Mouse (Mus musculus): ENCODE results near the gene Twsg1. TPM values are rescaled to one million over a fixed set of nuclear protein-coding genes. Genes with fewer than 3 reads are reported as not detected.

Gene Twsg1
- total RNA-seq, 2 experiments from 2014 or later, result 74.0 to 76.9 TPM

DNA sequence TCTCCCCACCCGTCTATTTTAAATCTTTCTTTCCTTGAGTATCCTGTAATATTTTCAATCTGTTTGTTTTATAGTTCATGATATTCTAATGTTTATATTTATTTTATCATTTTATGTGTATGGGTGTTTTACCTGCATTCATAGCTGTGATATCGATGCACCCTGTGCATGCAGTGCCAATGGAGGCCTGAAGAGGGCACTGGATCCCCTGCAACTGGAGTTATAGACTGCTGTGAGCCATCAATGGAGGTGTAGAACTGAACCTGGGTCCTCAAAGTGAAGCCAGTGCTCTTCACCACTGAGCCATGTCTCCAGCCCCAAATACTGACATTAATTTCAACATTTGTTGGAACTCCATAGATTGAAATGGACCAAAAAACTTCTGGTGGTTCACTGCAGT is 17.3 kb downstream of the Twsg1 start:
- DNase-seq, result no peak

DNA sequence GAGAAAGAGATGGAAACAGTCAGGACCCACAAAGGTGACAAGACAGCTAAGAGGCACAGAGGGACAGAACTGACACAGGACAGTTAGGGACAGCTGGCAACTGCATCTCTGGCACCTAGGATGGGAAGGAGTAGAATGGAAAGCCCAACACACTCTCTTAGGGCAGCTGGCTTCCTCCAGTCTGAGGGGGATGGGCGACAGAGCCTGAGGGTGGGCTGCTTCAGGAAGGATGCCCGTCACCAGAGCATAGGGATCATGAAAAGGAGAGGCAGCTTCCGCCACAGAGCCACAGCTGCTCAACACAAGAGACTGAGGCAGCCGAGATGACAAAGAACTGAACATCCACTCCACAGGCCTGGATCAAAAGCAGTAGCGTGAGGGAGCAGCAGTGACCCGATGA is 19.5 kb downstream of the Twsg1 start:
- DNase-seq, result peak in 1 of 2 experiments; percentile 19

DNA sequence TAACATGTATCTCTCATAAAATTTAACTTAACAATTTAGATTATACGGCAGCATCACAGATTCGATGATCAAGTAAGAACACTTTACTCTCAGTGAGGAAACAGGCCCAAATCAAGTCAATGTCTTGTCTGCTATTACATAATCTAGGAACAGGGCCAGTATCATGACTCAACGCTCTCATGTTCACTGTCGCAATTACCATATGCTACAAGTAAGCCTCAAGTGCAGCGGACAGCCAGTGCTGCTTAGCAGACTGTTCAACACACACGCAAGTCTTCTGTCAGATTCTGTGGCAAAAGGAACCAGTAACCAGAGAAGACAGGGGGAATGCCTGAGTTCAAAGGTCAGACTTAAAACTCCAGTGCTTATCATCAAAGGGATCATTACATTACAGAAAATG is 20.1 kb downstream of the Twsg1 start:
- DNase-seq, result peak; percentile 79 to 85

DNA sequence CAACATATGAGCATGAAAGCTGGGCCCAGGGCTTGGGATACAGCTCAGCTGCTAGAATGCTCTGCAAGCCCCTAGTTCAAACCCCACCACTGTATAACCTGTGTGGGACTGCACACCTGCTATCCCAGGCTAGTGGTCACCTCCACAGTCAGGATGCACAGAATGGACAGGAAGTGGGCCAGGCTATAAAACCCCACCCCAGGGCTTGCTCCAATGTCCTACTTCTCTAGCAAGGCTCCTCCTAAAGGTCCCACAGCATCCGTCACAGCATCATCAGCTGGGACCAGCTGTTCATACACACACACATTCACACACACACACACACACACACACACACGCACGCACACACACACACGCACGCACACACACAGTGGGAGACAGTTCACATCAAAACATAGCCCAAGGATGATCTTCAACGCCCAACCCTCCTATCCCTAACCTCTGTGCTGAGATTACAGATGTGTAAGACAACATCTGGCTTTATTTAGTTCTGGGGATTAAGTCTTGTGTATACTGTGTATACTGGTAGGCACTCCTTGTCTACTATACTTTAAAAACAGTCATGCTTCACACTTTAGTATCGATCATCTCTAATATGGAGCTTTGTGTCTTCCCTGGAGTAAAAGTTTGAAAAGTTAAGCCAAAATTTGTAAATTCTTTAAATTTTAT is 20.7 kb downstream of the Twsg1 start:
- DNase-seq, result no peak

DNA sequence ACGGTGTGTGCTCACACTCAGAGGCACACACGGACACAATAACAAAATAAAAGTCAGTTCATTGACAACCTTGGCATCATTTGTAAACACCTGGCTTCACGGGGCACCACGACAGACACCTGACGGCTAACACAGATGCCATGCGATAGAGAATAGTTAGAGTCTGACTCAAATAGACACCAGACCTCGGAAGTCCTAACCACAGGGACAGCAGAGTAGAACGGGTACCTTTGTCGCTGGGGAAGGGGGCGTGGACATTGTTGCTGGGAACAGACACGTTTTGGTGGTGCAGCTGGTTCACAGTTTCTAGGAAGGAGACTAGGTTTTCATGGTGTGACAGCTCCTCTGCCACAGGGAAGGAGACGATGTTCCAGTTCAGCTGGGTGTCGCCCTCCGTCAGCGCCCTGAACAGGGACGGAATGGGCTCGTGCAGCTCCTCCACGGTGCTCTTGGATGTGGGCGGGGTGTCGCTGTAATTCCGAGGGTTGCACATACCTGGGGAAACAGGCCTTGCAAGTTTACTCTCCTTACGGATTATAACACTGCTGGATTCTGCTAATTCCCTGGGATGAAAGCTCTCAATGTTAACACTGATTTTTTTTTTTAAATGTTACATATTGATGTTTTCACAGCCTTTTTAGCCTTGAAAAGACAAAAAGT is 21.6 kb downstream of the Twsg1 start:
- DNase-seq, result no peak

DNA sequence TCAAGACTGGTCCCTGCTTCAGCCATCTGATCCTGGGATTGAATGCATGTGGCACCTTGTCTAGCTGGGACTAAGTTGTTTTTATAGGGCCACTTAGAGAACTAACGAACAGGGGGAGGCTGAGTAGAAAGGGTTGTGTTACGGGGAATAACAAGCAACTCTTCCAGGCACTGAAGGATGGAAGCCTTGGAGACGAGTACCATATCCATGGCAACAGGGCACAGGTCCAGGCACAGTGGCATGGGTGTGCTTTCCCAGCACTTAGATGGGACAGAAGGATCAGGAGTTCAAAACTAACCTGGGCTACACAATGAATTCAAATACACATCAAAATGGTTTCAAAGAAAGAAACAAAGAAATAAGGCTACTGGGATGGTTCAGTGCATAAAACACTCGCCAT is 23.9 kb downstream of the Twsg1 start:
- no peak for DNase-seq

DNA sequence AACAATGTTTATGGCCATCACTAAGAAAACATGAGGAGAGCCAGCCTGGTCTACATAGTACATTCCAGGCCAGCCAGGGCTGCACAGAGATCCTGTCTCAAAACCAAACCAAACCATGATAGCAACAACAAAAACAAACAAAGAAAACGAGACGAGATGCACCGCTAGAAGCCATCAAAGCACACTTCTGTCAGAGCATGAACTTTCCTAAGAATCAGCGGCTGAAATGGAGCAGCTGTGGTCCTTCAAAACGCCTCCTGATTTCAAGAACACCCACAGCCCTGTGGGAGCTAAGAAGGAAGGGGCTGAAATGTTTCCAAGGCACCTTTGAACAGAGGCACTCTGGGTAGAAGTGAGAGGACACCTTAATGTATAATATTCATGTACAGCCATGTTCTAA is 26.8 kb downstream of the Twsg1 start:
- DNase-seq, result no peak

DNA sequence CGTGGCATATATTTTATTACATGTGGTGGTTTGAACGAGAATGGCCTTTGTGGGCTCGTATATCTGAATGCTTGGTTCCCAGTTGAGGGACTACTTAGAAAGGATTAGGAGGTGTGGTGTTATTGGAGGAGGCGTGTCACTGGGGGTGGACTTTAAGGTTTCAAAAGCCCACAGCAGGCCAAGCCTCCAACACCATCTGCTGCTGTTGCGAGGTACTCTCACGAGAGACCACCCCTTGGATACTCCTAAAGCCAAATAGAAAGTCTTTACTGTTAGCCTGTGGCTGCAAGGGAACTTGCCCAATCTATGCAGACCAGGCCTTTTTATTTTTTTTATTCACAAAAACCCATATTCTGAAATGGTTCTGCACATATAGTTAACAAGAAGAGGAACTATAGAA is 29.1 kb downstream of the Twsg1 start:
- no peak for DNase-seq

DNA sequence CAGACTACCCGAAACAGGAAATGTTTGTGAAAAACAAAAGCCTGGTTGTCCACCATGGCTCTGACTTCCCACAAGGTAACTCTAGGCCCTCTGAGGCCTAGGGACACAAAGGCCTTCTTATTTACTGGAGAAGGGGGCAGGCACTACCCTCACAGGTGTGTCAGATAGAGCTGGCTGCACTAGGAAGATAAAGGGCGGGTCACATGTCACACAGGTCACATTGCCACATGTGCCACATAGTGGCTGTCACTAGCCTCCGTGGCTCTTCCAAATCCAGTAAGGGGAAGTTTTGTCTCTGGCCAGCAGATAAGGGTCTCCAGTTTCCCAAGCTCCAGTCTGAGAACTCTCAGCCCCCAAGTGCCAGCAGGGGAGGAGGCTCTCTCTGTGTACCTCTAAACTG is 31.8 kb downstream of the Twsg1 start:
- DNase-seq, result no peak

DNA sequence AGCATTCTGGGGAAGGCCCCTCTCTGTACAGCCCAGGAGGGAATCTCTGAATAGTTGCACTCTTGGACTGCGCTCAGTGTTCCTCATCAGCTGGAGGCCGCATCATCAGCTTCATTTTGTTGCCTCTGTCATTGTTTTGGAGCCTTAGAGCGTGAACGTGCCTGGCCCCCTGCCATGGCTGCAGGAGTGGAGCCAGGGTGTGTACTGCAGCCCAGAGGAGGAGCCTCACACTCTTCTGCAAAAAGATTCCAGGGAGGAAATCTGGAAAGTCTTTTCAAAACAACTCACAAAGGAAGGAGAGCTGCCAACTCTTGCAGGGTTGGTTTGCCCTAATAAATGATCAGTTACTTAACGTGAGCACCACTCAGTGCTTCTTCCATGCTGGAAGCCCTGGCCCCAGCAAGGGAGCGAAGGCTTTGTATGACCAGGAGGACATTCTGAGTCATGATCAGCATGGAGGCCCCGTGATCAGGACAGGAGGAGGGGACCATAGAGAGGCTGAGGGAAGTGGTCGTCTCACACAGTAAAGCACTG is 34.8 kb downstream of the Twsg1 start:
- DNase-seq, result peak; percentile 95 to 96

DNA sequence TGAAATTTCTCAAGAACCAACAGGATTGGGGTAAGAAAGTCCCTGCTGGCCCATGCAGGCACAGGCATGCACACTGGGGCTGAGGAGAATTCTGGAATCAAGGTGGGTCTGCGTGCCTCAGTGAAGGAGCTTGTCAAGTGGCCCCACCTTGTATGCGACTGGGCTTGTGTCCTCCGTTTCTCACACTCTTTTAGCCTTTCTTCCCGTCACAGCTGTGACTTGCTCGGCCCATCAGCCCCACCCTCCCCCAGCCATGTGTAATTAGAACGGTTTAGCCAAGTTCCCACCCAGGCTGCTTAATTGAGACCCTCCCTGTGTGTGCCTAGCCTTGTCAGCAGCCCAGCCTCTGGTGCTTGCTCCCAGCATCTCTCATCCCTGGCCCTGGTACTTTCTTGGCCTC is 36.9 kb downstream of the Twsg1 start:
- DNase-seq, result no peak

DNA sequence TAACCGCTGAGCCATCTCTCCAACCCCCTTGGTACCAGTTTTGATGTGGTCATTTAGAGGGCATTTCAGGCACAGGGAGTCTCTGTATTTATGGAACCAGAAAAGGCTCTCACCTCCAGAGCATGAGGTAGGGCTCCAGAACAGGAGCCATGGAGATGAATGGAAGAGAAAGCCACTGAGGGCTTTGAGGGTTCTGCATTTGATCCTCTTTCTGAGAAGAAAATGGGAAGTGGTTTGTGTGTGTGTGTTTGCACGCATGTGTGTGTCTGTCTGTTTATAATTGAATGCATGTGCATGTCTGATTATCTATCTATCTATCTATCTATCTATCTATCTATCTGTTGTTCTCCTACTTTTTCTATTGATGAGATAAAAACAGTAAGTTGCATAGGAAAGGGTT is 38.8 kb downstream of the Twsg1 start:
- no peak for DNase-seq

DNA sequence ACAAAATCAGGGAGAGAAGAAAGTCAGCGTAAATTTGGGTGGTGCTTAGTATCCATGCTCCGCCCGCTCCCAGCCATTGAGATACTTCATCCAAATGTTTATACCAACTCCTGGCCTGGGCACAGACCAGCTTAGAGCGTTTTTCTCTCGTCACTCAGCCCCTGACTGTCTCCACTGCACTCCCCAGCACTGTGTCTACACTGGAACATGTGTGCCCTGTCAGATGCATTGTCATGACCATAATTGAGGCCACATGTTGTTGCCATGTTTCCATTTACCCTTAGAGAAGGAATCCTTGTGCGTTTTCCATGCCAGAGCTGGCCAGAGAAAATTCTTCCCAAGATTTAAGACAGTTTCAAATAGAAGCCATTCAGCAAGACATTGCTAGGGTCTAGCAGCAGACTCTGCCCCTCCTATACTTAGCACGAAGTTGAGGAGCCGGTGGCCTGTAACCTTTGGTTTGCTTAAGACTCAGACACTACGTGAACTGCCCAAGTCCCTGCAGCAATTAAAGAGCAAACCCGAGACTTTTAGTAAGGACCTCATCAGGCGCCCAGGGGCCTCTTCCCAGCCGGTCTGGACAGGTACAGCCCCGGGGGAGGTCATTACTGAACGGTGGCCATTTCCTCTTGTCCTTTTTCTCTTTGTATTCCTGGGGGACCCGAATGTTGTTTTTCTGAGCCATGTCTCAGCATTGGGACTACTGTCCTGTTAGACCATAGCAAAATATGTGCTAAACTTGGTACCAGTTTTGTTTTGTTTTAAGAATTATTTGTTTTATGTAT is 39.5 kb downstream of the Twsg1 start:
- DNase-seq, result no peak

DNA sequence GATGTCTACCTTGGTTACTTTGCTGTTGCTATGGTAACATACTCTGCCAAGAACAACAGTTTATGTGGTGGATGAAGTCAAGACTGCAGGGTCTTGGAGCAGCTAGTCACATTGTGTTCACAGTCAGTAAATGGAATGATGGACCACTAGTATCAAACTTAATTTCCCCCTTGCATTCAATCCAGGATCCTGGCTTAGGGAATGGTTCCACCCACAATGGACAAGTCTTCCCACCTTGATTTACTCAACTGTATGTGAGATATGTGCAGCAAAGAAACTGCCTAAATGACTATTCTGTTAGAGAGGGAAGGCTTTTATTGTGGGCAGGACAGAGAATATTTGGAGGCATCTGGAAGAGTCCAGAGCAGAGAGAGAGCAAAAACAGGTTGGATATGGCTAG is 42.8 kb downstream of the Twsg1 start:
- DNase-seq, result no peak

DNA sequence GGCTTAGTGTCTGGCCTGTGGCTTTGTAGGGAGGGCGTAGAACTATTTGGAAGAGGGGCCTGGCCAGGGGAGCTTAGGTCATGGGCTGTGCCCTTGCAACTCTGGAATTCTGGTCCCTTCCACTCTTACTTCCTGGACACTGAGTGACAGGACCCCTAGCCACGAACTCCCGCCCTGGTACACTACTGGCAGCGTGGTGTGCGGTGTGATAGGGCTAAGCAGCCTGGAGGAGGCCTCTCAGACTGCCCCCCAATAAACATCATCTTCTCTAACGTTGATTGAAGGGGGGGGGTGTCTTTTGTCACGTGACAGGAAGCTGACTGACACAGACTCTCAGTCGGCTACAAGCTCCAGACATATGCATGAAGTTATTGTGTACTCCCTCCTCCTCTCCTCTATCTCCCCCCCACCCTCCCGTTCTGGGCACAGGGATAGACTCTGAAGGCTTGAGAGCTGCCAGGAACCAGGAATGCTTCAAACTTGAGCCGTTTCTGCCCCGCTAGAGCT is 44.1 kb downstream of the Twsg1 start:
- peak; percentile 30 to 46 for DNase-seq

DNA sequence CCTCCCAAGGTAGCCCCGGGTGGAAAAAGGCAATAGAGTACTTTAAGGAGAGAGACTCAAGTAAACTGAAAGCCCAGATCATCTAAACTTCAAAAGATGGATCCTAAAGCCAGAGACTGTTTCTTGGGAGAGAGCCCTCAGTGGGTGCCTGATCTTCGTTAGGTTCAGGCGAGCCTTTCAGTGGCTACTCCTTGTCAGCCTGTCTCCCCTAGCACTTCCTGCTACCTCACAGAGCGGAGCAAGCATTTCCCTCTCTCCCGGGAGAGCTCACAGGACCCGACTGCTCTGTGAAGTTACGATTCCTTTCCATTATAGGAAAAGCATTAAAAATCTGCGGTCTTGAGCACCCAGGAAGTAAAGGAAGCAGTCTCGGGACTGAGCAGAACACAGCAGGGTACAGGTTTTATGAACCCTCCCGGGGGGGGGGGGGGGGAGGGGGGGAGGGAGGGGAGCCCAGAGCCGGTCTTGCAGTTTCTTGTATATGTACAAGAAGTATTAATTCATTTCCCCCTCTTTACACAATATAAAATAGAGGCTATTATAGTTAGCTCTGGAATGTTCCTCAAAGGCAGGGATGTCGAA is 44.6 kb downstream of the Twsg1 start:
- no peak for DNase-seq

DNA sequence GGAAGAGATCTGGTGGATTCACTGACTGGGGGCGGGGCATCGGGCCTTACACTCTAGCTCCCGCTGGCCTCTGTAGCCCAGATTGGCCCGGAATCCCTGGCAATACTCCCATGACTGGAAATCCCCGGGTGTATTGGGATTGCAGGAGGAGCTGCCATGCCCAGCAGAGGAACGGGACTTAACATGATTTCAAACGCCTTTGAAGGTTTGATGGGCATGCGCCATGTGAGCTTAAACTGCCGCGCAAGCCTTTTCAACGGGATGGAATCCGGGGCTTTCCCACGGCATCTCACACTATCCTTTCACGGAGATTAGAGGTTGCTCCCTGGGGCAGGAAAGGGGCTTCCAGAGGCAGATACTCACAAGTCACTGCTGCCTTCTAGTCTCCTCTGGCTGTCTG is 45.8 kb downstream of the Twsg1 start:
- DNase-seq, result no peak

DNA sequence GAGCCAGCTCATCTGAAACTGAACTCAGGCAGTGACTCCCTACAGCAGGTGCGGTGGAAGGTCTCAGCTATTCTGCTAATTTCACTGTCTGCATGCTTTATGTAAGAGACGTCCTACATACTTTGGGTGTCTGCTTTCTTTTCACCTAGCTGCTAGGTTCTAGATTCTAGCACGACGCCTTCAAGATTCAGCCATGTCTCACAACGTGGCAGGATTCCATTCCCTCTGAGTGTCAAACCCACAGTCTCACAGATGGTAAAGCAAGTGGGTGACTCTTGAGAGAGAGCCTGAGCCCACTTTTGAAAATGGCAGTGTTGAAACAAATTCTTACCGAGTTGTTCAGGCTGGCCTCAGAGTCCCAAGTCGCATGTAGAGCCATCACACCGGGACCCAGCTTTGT is 47.2 kb downstream of the Twsg1 start:
- no peak for DNase-seq

DNA sequence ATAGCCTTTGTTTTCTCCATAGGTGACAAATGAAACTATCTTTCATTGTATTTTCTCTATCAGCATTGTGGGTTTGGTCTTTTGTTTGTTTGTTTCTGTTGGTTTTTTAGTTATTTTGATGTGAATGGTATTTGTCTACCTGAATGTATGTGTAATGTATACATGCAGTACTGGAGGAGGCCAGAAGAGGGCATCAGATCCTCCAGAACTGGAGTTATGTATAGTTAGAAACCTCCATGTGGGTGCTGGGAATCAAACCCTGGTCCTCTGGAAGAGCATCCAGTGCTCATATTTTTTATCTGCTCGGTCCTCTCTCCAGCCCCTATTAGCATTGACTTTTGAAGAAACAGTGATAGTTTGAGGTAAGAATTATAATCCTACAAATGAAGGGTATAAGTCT is 48.0 kb downstream of the Twsg1 start:
- no peak for DNase-seq

DNA sequence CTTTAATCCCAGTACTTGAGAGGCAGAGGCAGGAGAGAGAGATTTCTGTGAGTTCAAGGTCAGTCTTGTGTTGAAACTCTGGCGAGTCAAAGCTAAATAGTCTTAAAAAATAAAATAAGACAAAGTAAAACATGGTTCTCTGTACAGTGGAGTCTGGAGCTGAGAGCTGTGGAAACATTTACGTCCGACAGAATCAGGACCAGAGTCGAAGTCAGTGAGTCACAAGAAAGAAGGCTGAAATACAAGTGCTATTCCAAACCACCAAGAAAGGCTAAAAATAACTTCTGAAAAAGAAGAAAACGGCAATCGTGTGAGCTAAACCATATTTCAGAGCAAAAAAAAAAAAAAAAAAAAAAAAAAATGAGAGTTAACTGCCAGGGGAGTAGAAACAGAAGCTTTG is 48.7 kb downstream of the Twsg1 start:
- no peak for DNase-seq

DNA sequence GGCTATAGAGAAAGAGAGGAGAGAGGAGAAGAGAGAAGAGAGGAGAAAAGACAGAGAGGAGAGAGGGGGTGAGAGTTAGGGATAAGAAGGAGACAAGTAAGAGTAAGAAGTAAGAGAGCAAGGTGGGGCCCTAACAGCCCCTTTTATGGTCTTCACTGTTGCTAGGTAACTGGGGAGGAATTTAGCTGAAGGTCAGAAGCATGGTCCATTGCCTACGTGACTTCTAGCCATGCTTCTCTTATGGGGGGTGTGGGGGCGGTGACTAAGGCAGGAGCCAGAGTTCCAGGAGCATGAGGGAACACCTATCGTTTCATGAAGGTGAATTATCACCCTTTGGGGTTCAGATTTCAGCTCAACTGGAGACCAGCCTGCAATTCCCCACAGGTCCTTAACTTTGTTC is 55.0 kb downstream of the Twsg1 start:
- DNase-seq, result no peak

DNA sequence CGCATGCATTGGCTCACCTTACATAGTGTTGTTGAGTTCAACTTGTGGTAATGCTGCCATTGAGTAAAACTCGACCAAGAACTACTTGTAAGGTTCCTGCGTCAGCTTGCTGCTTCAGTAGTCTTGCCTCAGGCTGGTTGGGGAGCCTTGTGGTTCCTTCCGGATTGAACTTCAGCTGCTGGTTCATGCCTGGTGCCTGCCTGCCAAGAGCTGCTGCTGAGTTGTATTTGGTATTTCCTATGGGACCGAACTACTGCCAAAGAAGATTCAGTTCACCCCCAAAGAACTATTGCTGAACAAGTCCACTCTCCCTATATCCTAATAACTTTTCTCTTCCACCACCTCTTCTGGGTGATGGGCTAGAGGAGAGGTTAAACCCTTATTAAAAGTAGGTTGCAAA is 61.5 kb downstream of the Twsg1 start:
- no peak for DNase-seq

DNA sequence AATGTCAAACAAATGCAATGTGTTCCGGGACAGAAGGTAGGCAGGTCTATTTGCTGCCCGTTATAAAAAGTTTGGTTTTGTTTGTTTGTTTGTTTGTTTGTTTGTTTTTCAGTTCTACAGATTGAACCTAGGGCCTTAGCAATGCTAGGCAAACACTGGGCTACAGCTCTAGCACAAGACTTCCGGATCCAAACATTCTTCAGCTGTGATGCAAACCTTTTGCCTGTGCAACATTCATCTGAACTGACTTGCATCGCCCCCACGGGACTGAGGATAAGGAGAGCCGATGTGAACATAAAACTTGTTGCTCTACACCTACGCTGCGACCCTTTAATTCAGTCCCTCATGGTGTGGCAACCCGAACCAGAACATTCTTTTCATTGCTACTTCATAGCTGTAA is 64.5 kb downstream of the Twsg1 start:
- peak; percentile 35 to 42 for DNase-seq

All from heart, adult 18-20 months (tissue).